ENCODE assay signal across 12 mouse cellular contexts in genomic region chr5:131802340-131803036, GRCm38 (mm10).
DNase-seq lines count a peak whose midpoint lies in the region; ATAC-seq lines count a peak whose summit lies in the region.
"Had no signal": no experiment of that assay in that cellular context is flagged by ENCODE, and none has a peak within 500 bp of the region (broad histone marks: within the 10 kb centered on the region; RNA-seq: fewer than 3 reads in every experiment).

No protein-coding gene starts in this region.

- H3K27ac ChIP-seq in kidney, embryonic 16.5 days (ENCODE audit: low read length) = no peak overlapping the region
- H3K27ac ChIP-seq in embryonic facial prominence, embryonic 10.5 days (replicated peaks) = peak overlapping the region; percentile 24; the same call in 1 of the 2 replicates
- peak overlapping the region; percentile 31; the same call in 1 of the 2 replicates for H3K27ac ChIP-seq in hindbrain, embryonic 16.5 days (ENCODE audit: low read depth, low read length)
- H3K27ac ChIP-seq in neural tube, embryonic 12.5 days = no peak overlapping the region
- H3K27ac ChIP-seq: heart, adult 2 months; limb, embryonic 13.5 days; stomach, postnatal 0 days had no signal

- 0 out of 2 replicates have a peak overlapping the region, but pooled peaks have one; percentile 4 for H3K9ac ChIP-seq in kidney, embryonic 16.5 days (replicated peaks; ENCODE audit: low read length)
- no peak overlapping the region for H3K9ac ChIP-seq in hindbrain, embryonic 16.5 days (ENCODE audit: low read depth, low read length)
- H3K9ac ChIP-seq in neural tube, embryonic 12.5 days = no peak overlapping the region
- H3K9ac ChIP-seq: limb, embryonic 13.5 days had no signal

- H3K4me3 ChIP-seq in kidney, embryonic 16.5 days (ENCODE audit: low read length) = no peak overlapping the region
- no peak overlapping the region for H3K4me3 ChIP-seq in embryonic facial prominence, embryonic 10.5 days
- no peak overlapping the region for H3K4me3 ChIP-seq in hindbrain, embryonic 16.5 days (ENCODE audit: low read length)
- H3K4me3 ChIP-seq in neural tube, embryonic 12.5 days = no peak overlapping the region
- H3K4me3 ChIP-seq: heart, adult 2 months; limb, embryonic 13.5 days had no signal

- no peaks in the 10 kb centered on the region for H3K9me3 ChIP-seq in kidney, embryonic 16.5 days (ENCODE audit: low read length)
- no peaks in the 10 kb centered on the region for H3K9me3 ChIP-seq in embryonic facial prominence, embryonic 10.5 days
- no peaks in the 10 kb centered on the region for H3K9me3 ChIP-seq in hindbrain, embryonic 16.5 days (ENCODE audit: control insufficient read depth, low read length)
- H3K9me3 ChIP-seq in neural tube, embryonic 12.5 days = no peaks in the 10 kb centered on the region
- H3K9me3 ChIP-seq: limb, embryonic 13.5 days had no signal

- no peaks in the 10 kb centered on the region for H3K36me3 ChIP-seq in kidney, embryonic 16.5 days (ENCODE audit: insufficient read depth, low read length)
- H3K36me3 ChIP-seq in embryonic facial prominence, embryonic 10.5 days (replicated peaks) = no peaks in the 10 kb centered on the region
- no peaks in the 10 kb centered on the region for H3K36me3 ChIP-seq in hindbrain, embryonic 16.5 days (ENCODE audit: control insufficient read depth, insufficient read depth, low read length)
- H3K36me3 ChIP-seq in neural tube, embryonic 12.5 days = no peaks in the 10 kb centered on the region
- H3K36me3 ChIP-seq: limb, embryonic 13.5 days had no signal

- no peak overlapping the region for H3K4me2 ChIP-seq in kidney, embryonic 16.5 days (replicated peaks; ENCODE audit: low read depth, low read length)
- no peak overlapping the region for H3K4me2 ChIP-seq in hindbrain, embryonic 16.5 days (ENCODE audit: low read length)
- H3K4me2 ChIP-seq in neural tube, embryonic 12.5 days (replicated peaks) = 0 out of 2 replicates have a peak overlapping the region, but pooled peaks have one; percentile 8
- H3K4me2 ChIP-seq: limb, embryonic 13.5 days had no signal

- H3K4me1 ChIP-seq in kidney, embryonic 16.5 days (ENCODE audit: insufficient read depth, low read length) = peaks cover 16% of the 10 kb centered on the region
- H3K4me1 ChIP-seq in embryonic facial prominence, embryonic 10.5 days = peaks cover 24% of the 10 kb centered on the region
- H3K4me1 ChIP-seq in hindbrain, embryonic 16.5 days (ENCODE audit: control insufficient read depth, insufficient read depth, low read depth, low read length) = peaks cover 26% of the 10 kb centered on the region
- peaks cover 25% of the 10 kb centered on the region for H3K4me1 ChIP-seq in neural tube, embryonic 12.5 days

- DNase-seq in kidney, adult 8-10 months = no peak
- peak; percentile 45 for DNase-seq in embryonic facial prominence, embryonic 10.5 days (ENCODE audit: low spot score)
- DNase-seq in gastrocnemius, adult 8-10 months (ENCODE audit: low spot score in 2 of 2) = no peak
- no peak for DNase-seq in thymus, postnatal 4 days
- no peak for DNase-seq in ovary, postnatal 10 days (ENCODE audit: low spot score)
- DNase-seq: heart, adult 2 months; right cerebral cortex, postnatal 25 days had no signal

- peak; percentile 84 for ATAC-seq in kidney, embryonic 16.5 days (ENCODE audit: low FRiP score, low TSS enrichment)
- peak; percentile 63 for ATAC-seq in hindbrain, embryonic 16.5 days
- peak; percentile 72 for ATAC-seq in neural tube, embryonic 12.5 days (ENCODE audit: low FRiP score, low read depth)

- no peaks in the 10 kb centered on the region for H3K27me3 ChIP-seq in kidney, embryonic 16.5 days (ENCODE audit: insufficient read depth, low read length)
- H3K27me3 ChIP-seq in embryonic facial prominence, embryonic 10.5 days (replicated peaks; ENCODE audit: low read depth, poor library complexity, severe bottlenecking) = 0 out of 2 replicates have a peak, but pooled peaks cover 4% of the 10 kb centered on the region
- H3K27me3 ChIP-seq in hindbrain, embryonic 16.5 days (replicated peaks; ENCODE audit: control insufficient read depth, insufficient read depth, low read length) = no peaks in the 10 kb centered on the region; the same call in 1 of the 2 replicates
- 0 out of 2 replicates have a peak, but pooled peaks cover 8% of the 10 kb centered on the region for H3K27me3 ChIP-seq in neural tube, embryonic 12.5 days (replicated peaks)

- 35% methylated on average over 6 of the region's 6 CpGs for WGBS in kidney, embryonic 16.5 days
- 27% methylated on average over 6 of the region's 6 CpGs for WGBS in embryonic facial prominence, embryonic 10.5 days
- WGBS in hindbrain, embryonic 16.5 days = 23% methylated on average over 6 of the region's 6 CpGs
- 13% methylated on average over 6 of the region's 6 CpGs for WGBS in neural tube, embryonic 12.5 days

Comparison
In these comparisons a context has a peak if more than half of its experiments do, and no peak if none do; other contexts are left out.
1. H3K27ac ChIP-seq: peak in embryonic facial prominence, embryonic 10.5 days (single experiment) and hindbrain, embryonic 16.5 days (single experiment); none in kidney, embryonic 16.5 days (single experiment) and neural tube, embryonic 12.5 days (single experiment).
2. Peak in every context shown above with its lines, with median percentiles within 50 percentile points of each other: ATAC-seq.